Mouse (Mus musculus) kidney, embryonic 14.5 days (tissue): Measurements from ENCODE around the gene Fam126a. TPM values are rescaled to one million over a fixed set of nuclear protein-coding genes. Genes with fewer than 3 reads are reported as not detected.

ENCODE experiments used
- ATAC-seq: fragments of 200-750 bp; cut with Nextera tagmentation; 2 replicates; pipeline ENCODE4 v1.8.0; 2017; ENCODE audit warnings: moderate number of reproducible peaks, mild to moderate bottlenecking, moderate TSS enrichment, moderate library complexity; ENCODE audit not compliant: low FRiP score, low TSS enrichment
- H3K27ac ChIP-seq: fragments of 300-500 bp; sonication (generic); 2 replicates; pipeline ENCODE4 v1.5.1; 2014; ENCODE audit warnings: low read depth, mild to moderate bottlenecking, low read length, moderate library complexity, mixed read lengths
- H3K27me3 ChIP-seq: fragments of 300-500 bp; sonication (generic); 2 replicates; pipeline ENCODE4 v1.6.1; 2014; ENCODE audit warnings: mild to moderate bottlenecking, low read length; ENCODE audit not compliant: control insufficient read depth, insufficient read depth
- H3K36me3 ChIP-seq: fragments of 300-500 bp; sonication (generic); 2 replicates; pipeline ENCODE4 v1.6.1; 2014; ENCODE audit warnings: low read length, mixed read lengths; ENCODE audit not compliant: control insufficient read depth, insufficient read depth
- H3K4me1 ChIP-seq: fragments of 300-500 bp; sonication (generic); 2 replicates; pipeline ENCODE4 v1.6.1; 2014; ENCODE audit warnings: low read length, mixed read lengths; ENCODE audit not compliant: control insufficient read depth, insufficient read depth
- H3K4me2 ChIP-seq: fragments of 300-500 bp; sonication (generic); replicated peaks from 2 replicates; pipeline ENCODE4 v1.6.1; 2014; ENCODE audit warnings: low read depth, mild to moderate bottlenecking, low read length
- H3K4me3 ChIP-seq: fragments of 300-500 bp; sonication (generic); 2 replicates; pipeline ENCODE4 v1.5.1; 2014; ENCODE audit warnings: mild to moderate bottlenecking, low read length
- H3K9ac ChIP-seq: fragments of 300-500 bp; sonication (generic); 2 replicates; pipeline ENCODE4 v1.6.1; 2014; ENCODE audit warnings: low read depth, mild to moderate bottlenecking, low read length, moderate library complexity
- H3K9me3 ChIP-seq: fragments of 300-500 bp; sonication (generic); 2 replicates; pipeline ENCODE4 v1.6.1; 2016; ENCODE audit warnings: low read length; ENCODE audit not compliant: control insufficient read depth
- WGBS: fragments of 180-500 bp; shearing (Covaris S2); extraction: QIAGEN DNeasy Blood & Tissue Kit; methylation state at CpG from one replicate; pipeline ENCODE4 v1.1.7; 2014; 5-methylcytosine and 5-hydroxymethylcytosine counted together
- polyA plus RNA-seq: library from polyadenylated mRNA; unstranded; fragments of >200 nt; fragmentation: Nextera tagmentation; extraction: Ambion mirVana; gene quantifications from 2 replicates; pipeline ENCODE4 v1.2.1, GENCODE M21; 2014

Gene Fam126a
- polyA plus RNA-seq, 1 experiment from 2014 or later: 26.8 TPM

- Histone ChIP-seq H3K36me3 (no peaks in the 10 kb centered on the region), H3K4me1 (no peaks in the 10 kb centered on the region), H3K9me3 (peaks cover 3% of the 10 kb centered on the region; the same call in 1 of the 2 replicates), H3K9ac (no peak overlapping the region), H3K4me3 (no peak overlapping the region), H3K4me2 (no peak overlapping the region), H3K27ac (no peak overlapping the region), H3K27me3 (no peaks in the 10 kb centered on the region)
- ATAC-seq: no peak
- WGBS: 3% methylated on average over 1 of the region's 1 CpGs
Observed at GRCm38 (mm10) chr5:23945056-23945455, 85.4 kb downstream of the Fam126a start.

GRCm38 (mm10) chr5:23943534-23943933, 87.0 kb downstream of the Fam126a start:
- Histone ChIP-seq H3K9ac (no peak overlapping the region), H3K4me2 (no peak overlapping the region), H3K27ac (no peak overlapping the region), H3K36me3 (no peaks in the 10 kb centered on the region), H3K4me1 (no peaks in the 10 kb centered on the region), H3K4me3 (no peak overlapping the region), H3K9me3 (peaks cover 3% of the 10 kb centered on the region; the same call in 1 of the 2 replicates), H3K27me3 (no peaks in the 10 kb centered on the region)
- WGBS: 86% methylated on average over 2 of the region's 2 CpGs
- no peak for ATAC-seq

- H3K9me3 ChIP-seq: no peaks in the 10 kb centered on the region
- no peak overlapping the region for H3K27ac ChIP-seq
- H3K4me1 ChIP-seq: peaks cover 10% of the 10 kb centered on the region; the same call in 1 of the 2 replicates
- no peak overlapping the region for H3K9ac ChIP-seq
- ATAC-seq: no peak
- no peaks in the 10 kb centered on the region for H3K27me3 ChIP-seq
- no peak overlapping the region for H3K4me2 ChIP-seq
- no peaks in the 10 kb centered on the region for H3K36me3 ChIP-seq
- WGBS: 87% methylated on average over 12 of the region's 12 CpGs
- H3K4me3 ChIP-seq: no peak overlapping the region
Observed at GRCm38 (mm10) chr5:23923481-23924165, 106.9 kb downstream of the Fam126a start.

- H3K4me2 ChIP-seq: no peak overlapping the region
- H3K27me3 ChIP-seq: no peaks in the 10 kb centered on the region
- no peak overlapping the region for H3K9ac ChIP-seq
- no peaks in the 10 kb centered on the region for H3K36me3 ChIP-seq
- peaks cover 10% of the 10 kb centered on the region; the same call in 1 of the 2 replicates for H3K4me1 ChIP-seq
- WGBS: 82% methylated on average over 12 of the region's 12 CpGs
- no peak overlapping the region for H3K4me3 ChIP-seq
- no peaks in the 10 kb centered on the region for H3K9me3 ChIP-seq
- ATAC-seq: peak; percentile 59; the same call in 1 of the 2 replicates
- no peak overlapping the region for H3K27ac ChIP-seq
Observed at GRCm38 (mm10) chr5:23922516-23923291, 107.8 kb downstream of the Fam126a start.

- H3K4me1 ChIP-seq: peaks cover 10% of the 10 kb centered on the region; the same call in 1 of the 2 replicates
- H3K9ac ChIP-seq: no peak overlapping the region
- H3K4me3 ChIP-seq: no peak overlapping the region
- 86% methylated on average over 1 of the region's 1 CpGs for WGBS
- no peaks in the 10 kb centered on the region for H3K36me3 ChIP-seq
- no peak overlapping the region for H3K4me2 ChIP-seq
- no peak for ATAC-seq
- no peaks in the 10 kb centered on the region for H3K27me3 ChIP-seq
- no peak overlapping the region for H3K27ac ChIP-seq
- no peaks in the 10 kb centered on the region for H3K9me3 ChIP-seq
Observed at GRCm38 (mm10) chr5:23921316-23921715, 109.2 kb downstream of the Fam126a start.

GRCm38 (mm10) chr5:23919892-23920731, 110.4 kb downstream of the Fam126a start:
- Histone ChIP-seq H3K27ac (peak overlapping the region; percentile 47; the same call in 1 of the 2 replicates), H3K4me1 (peaks cover 10% of the 10 kb centered on the region; the same call in 1 of the 2 replicates), H3K9ac (no peak overlapping the region), H3K4me2 (no peak overlapping the region; the same call in 1 of the 2 replicates), H3K36me3 (no peaks in the 10 kb centered on the region), H3K9me3 (no peaks in the 10 kb centered on the region), H3K4me3 (no peak overlapping the region), H3K27me3 (no peaks in the 10 kb centered on the region)
- ATAC-seq: peak; percentile 65
- 35% methylated on average over 7 of the region's 7 CpGs for WGBS

GRCm38 (mm10) chr5:23917301-23917700, 113.2 kb downstream of the Fam126a start:
- no peak overlapping the region for H3K27ac ChIP-seq
- no peak for ATAC-seq
- H3K4me2 ChIP-seq: no peak overlapping the region
- no peak overlapping the region for H3K9ac ChIP-seq
- 88% methylated on average over 1 of the region's 1 CpGs for WGBS
- peaks cover 10% of the 10 kb centered on the region; the same call in 1 of the 2 replicates for H3K4me1 ChIP-seq
- no peaks in the 10 kb centered on the region for H3K27me3 ChIP-seq
- H3K4me3 ChIP-seq: no peak overlapping the region
- no peaks in the 10 kb centered on the region for H3K9me3 ChIP-seq
- no peaks in the 10 kb centered on the region for H3K36me3 ChIP-seq

GRCm38 (mm10) chr5:23911556-23911955, 118.9 kb downstream of the Fam126a start:
- Histone ChIP-seq H3K4me2 (no peak overlapping the region), H3K9me3 (peaks cover 8% of the 10 kb centered on the region; the same call in 1 of the 2 replicates), H3K36me3 (no peaks in the 10 kb centered on the region), H3K4me1 (0 out of 2 replicates have a peak, but pooled peaks cover 3% of the 10 kb centered on the region), H3K4me3 (no peak overlapping the region), H3K27ac (no peak overlapping the region), H3K27me3 (no peaks in the 10 kb centered on the region), H3K9ac (no peak overlapping the region)
- ATAC-seq: no peak
- 79% methylated on average over 1 of the region's 1 CpGs for WGBS
